Mouse (Mus musculus) liver, adult (tissue): ENCODE results near the gene Zcrb1.

ENCODE experiments used
- GATA4 ChIP-seq: IDR thresholded peaks from 2 replicates; pipeline ENCODE4 v1.6.1; 2014; ENCODE audit warnings: mild to moderate bottlenecking, low read length; ENCODE audit not compliant: insufficient replicate concordance

Gene Zcrb1

DNA sequence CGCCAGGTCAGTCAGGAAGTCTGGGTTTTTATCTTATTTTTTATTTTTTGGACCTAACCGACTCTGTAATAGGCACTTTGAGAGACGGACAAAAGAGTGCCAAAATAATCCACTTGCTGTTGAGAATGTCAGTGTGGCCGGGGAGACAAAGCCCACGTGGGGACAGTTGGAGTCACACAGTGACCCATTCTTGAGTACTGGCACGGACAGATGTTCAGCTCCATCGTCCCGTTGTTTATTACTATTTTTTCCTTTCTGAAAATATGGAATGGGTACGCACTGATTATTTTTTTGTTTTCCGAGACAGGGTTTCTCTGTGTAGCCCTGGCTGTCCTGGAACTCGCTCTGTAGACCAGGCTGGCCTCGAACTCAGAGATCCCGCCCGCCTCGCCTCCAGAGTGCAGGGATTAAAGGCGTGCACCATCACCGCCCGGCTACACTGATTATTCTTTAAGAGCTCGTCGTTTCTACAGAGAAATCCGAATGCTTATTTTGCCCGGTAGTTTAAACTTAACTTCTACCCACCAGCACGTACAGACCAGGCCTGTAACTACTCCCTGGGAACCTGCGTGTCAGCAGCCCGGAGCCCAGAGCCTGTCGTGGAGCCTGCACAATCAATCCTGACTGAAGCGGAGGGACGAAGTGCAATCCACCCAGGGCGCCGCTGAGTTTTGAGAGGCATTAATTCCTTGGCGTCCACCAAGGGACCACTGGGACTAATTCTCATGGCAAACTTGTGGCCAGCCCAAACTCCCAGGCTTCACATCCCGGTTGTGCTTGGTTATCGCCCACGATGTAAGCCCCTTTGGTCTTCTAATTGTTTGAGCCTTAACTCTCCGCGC is 786 bp upstream of the Zcrb1 start:
- TF ChIP-seq GATA4 = no peak

- no peak for TF ChIP-seq GATA4
Observed at GRCm38 (mm10) chr15:93397269-93397668, 865 bp downstream of the Zcrb1 start.

DNA sequence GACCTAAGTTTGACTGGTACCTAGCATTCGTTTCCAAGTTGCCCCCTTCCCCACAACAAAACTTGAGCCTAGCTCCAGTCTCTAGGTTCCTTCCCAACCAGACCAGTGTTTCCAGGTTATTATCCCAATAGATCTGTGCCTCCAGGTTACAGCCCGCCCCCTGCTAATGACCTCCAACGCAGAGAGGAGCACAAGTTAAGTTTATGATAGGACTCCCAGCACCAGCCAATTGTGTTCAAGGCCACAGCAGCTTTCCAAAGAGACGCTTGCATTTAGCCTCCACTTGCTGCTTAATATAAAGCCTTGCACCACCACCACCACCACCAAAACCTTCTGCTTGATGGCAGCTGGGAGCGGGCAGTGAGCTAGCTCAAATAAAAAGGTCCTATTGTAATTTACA is 16.8 kb downstream of the Zcrb1 start:
- no peak for TF ChIP-seq GATA4

DNA sequence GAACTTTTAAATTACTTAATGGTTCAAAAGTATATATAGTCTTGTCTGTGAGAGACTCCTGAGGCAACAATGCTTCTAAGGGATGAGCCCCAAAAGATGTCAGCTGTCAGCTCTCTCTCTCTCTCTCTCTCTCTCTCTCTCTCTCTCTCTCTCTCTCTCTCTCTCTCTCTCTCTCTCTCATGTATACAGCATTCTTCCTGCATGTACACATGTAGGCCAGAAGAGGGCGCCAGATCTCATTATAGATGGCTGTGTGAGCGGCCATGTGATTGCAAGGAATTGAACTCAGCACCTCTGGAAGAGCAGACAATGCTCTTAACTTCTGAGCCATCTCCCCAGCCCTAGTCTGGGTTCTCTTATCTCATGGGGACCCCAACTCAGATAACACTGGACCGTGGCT is 19.0 kb downstream of the Zcrb1 start:
- no peak for TF ChIP-seq GATA4

- TF ChIP-seq GATA4 = no peak
Observed at GRCm38 (mm10) chr15:93375696-93376095, 22.4 kb downstream of the Zcrb1 start.

- TF ChIP-seq GATA4 = no peak
Observed at GRCm38 (mm10) chr15:93371838-93372237, 26.3 kb downstream of the Zcrb1 start.

DNA sequence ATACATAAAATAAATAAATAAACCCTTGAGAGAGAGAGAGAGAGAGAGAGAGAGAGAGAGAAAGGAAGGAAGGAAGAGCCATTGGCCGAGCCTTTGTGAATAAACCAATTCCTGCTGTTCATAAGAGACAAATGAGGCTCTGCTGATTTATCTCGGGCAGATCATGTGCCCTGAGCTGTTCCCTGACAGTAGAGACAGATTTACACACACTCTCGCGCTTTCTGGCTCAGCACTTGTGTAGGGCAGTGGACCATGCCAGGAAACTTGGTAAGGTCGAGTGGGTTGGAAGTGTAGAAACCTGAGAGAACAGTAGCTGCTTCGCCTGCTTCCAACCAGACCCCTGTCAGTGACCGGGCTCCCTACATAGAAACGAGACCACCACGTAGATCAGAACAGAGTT is 29.6 kb downstream of the Zcrb1 start:
- TF ChIP-seq GATA4 = no peak

DNA sequence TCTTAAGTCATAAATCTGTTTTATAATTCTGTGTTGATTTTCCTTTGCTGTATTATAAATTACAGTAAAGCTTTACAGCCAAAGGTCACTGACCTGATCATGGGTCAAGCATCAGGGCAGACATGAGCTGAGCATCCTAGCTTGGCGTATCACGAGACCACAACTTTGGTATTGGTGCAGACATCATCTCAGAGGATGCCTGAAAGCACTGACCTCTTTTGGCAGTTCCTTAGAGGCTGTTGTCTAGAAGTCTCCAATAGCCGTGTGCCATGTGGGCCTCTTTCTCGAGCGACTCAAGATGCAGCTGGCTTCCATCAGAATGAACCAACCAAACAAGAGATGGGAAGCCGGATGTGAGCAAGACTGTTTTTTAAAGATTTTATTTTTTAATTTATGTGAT is 32.6 kb downstream of the Zcrb1 start:
- TF ChIP-seq GATA4 = no peak

DNA sequence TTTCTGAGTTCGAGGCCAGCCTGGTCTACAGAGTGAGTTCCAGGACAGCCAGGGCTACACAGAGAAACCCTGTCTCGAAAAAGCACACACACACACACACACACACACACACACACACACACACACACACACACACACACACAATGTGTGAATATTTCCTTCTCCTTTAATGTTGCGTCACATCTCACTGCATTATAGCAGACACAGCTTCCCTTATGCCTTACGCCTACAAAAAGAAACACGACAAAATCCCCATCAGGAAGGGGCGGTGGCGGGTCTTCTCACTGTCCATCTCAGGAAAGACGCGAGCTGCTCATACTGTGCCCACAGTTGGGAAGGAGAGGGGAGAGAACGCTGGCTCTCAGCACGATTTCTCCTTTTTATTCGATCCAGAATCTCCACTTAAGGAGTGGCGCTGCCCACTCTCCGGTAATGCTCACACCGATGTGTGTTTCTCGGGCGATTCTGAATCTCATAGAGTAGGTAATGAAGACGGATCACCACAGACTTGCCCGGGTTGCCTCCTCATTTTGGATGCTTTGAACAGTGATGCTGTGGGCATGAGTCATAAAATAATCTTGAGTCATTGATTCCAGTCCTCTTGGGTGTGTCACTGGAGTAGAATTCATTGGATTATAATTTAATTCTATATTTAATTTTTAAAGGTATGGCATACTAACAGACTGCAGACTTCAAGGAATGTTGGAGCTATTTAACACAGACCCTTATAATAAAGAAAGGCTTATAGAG is 39.6 kb downstream of the Zcrb1 start:
- TF ChIP-seq GATA4 = no peak

- no peak for TF ChIP-seq GATA4
Observed at GRCm38 (mm10) chr15:93340630-93341379, 57.3 kb downstream of the Zcrb1 start.

DNA sequence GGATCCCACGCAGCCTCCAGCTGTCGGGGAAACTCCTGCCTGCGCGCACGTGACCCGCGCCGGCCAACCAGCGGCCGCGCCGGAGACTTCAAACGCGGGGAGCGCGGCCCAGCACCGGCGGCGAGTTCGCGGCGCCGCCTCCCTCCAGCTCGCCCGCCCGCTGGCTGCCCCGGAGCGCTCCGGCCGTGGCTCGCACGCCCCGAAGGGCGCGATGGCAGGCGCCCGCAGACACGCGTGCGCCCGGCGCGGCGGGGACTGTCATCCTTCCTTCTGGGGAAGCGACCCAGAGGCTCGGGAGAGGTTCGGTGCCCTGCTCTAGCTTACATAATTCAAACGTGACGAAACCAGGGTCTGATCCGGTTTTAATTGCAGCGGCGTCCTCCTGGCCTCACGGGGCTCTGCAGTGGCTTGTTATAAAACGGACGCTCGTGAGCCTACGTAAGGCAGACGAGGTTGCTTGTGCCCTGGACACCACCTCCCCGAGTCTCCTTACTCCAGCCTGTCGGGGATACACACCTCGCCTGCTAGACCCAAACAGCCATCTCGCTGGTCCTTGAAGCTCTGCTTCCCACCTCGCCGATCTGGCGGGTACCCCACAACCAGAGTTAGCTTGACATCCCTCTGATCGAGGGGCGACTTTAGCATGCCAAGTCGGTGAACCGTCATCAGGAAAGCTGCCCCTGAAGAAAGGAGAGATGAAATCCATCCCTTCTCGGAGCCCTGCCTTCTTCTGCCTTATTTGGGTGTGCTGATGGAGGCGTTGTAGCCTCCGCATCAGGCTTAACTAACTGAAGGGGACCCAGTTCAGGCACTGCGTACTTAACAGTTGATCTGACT is 61.0 kb downstream of the Zcrb1 start, which contains the start of gene Yaf2:
Gene Yaf2, minus strand, starts transcription at position 11 of the 837 bp plus-strand sequence.
- no peak for TF ChIP-seq GATA4

DNA sequence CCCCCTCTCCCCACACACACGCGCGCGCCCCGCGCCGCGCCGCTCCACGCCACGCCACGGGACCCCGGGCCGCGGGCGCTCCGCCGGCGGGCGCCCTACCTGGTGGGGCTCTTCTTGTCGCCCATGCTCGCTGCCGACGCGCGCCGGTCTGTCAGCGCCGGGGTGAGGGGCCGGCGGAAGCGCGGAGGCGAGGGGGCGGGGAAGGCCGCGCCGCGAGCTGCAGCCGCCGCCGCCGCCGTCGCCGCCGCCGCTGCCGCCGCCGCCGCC is 61.5 kb downstream of the Zcrb1 start:
- no peak for TF ChIP-seq GATA4
